Mouse (Mus musculus) hindbrain, embryonic 10.5 days (tissue): ENCODE measurements around the gene Cdx2. TPM values are rescaled to one million over a fixed set of nuclear protein-coding genes. Genes with fewer than 3 reads are reported as not detected.

Experiments used
- DNase-seq: peaks from one replicate; pipeline ENCODE4 v3.0.0-alpha.2; 2017; ENCODE audit warnings: low spot score
- H3K27ac ChIP-seq: fragments of 300-500 bp; sonication (generic); 2 replicates; pipeline ENCODE4 v1.5.1; 2016; ENCODE audit warnings: mild to moderate bottlenecking, moderate library complexity
- H3K27me3 ChIP-seq: fragments of 300-500 bp; sonication (generic); 2 replicates; pipeline ENCODE4 v1.6.1; 2016; ENCODE audit warnings: mild to moderate bottlenecking; ENCODE audit not compliant: poor library complexity, insufficient read depth, severe bottlenecking
- H3K36me3 ChIP-seq: fragments of 300-500 bp; sonication (generic); 2 replicates; pipeline ENCODE4 v1.6.1; 2016; ENCODE audit warnings: mild to moderate bottlenecking, moderate library complexity
- H3K4me1 ChIP-seq: fragments of 300-500 bp; sonication (generic); replicated peaks from 2 replicates; pipeline ENCODE4 v1.6.1; 2016; ENCODE audit warnings: mild to moderate bottlenecking
- H3K4me3 ChIP-seq: fragments of 300-500 bp; sonication (generic); 2 replicates; pipeline ENCODE4 v1.5.1; 2016; ENCODE audit warnings: mild to moderate bottlenecking, moderate library complexity
- H3K9me3 ChIP-seq: fragments of 300-500 bp; sonication (generic); 2 replicates; pipeline ENCODE4 v1.6.1; 2016; ENCODE audit warnings: mild to moderate bottlenecking, moderate library complexity
- WGBS: fragments of 180-500 bp; shearing (Covaris S2); methylation state at CpG from one replicate; pipeline ENCODE4 v1.1.7; 2016; 5-methylcytosine and 5-hydroxymethylcytosine counted together
- polyA plus RNA-seq: library from polyadenylated mRNA; unstranded; fragments of >200 nt; fragmentation: Nextera tagmentation; extraction: Ambion mirVana; gene quantifications from 2 replicates; pipeline ENCODE4 v1.2.1, GENCODE M21; 2016

The Cdx2 gene
- polyA plus RNA-seq, 1 experiment from 2014 or later = not detected

- Histone ChIP-seq H3K4me3 (no peak overlapping the region), H3K27me3 (peaks cover 100% of the 10 kb centered on the region), H3K9me3 (no peaks in the 10 kb centered on the region), H3K36me3 (no peaks in the 10 kb centered on the region), H3K27ac (no peak overlapping the region), H3K4me1 (no peaks in the 10 kb centered on the region; the same call in 1 of the 2 replicates)
- DNase-seq = peak; percentile 39
- WGBS = 1% methylated on average over 27 of the region's 27 CpGs
Observed at GRCm38 (mm10) chr5:147312830-147313685, 6.0 kb upstream of the Cdx2 start.

GRCm38 (mm10) chr5:147309786-147310185 is 2.7 kb upstream of the Cdx2 start:
- Histone ChIP-seq H3K36me3 (no peaks in the 10 kb centered on the region), H3K27me3 (peaks cover 100% of the 10 kb centered on the region), H3K27ac (no peak overlapping the region), H3K4me3 (no peak overlapping the region), H3K4me1 (peaks cover 17% of the 10 kb centered on the region), H3K9me3 (no peaks in the 10 kb centered on the region)
- 6% methylated on average over 2 of the region's 2 CpGs for WGBS
- DNase-seq = no peak

- no peak overlapping the region for H3K4me3 ChIP-seq
- peaks cover 100% of the 10 kb centered on the region for H3K27me3 ChIP-seq
- H3K4me1 ChIP-seq = peaks cover 23% of the 10 kb centered on the region
- H3K36me3 ChIP-seq = no peaks in the 10 kb centered on the region
- H3K9me3 ChIP-seq = no peaks in the 10 kb centered on the region
- WGBS = 5% methylated on average over 9 of the region's 9 CpGs
- no peak for DNase-seq
- H3K27ac ChIP-seq = no peak overlapping the region
Observed at GRCm38 (mm10) chr5:147308451-147308850, 1.4 kb upstream of the Cdx2 start.

GRCm38 (mm10) chr5:147307398-147307785 is 322 bp upstream of the Cdx2 start:
- Histone ChIP-seq H3K9me3 (no peaks in the 10 kb centered on the region), H3K4me1 (peaks cover 23% of the 10 kb centered on the region), H3K4me3 (no peak overlapping the region), H3K36me3 (no peaks in the 10 kb centered on the region), H3K27ac (no peak overlapping the region), H3K27me3 (peaks cover 100% of the 10 kb centered on the region)
- WGBS = 1% methylated on average over 12 of the region's 12 CpGs
- DNase-seq = no peak

GRCm38 (mm10) chr5:147305856-147306637 is 1.0 kb downstream of the Cdx2 start:
- peak overlapping the region; percentile 18; the same call in 1 of the 2 replicates for H3K4me3 ChIP-seq
- WGBS = under 1% methylated on average over 58 of the region's 58 CpGs
- peak; percentile 47 for DNase-seq
- no peak overlapping the region for H3K27ac ChIP-seq
- H3K9me3 ChIP-seq = no peaks in the 10 kb centered on the region
- H3K4me1 ChIP-seq = peaks cover 26% of the 10 kb centered on the region
- H3K27me3 ChIP-seq = peaks cover 100% of the 10 kb centered on the region
- no peaks in the 10 kb centered on the region for H3K36me3 ChIP-seq

GRCm38 (mm10) chr5:147305166-147305565 is 1.9 kb downstream of the Cdx2 start:
- DNase-seq = peak; percentile 51
- Histone ChIP-seq H3K4me3 (no peak overlapping the region), H3K27ac (no peak overlapping the region), H3K9me3 (no peaks in the 10 kb centered on the region), H3K4me1 (peaks cover 28% of the 10 kb centered on the region), H3K36me3 (no peaks in the 10 kb centered on the region), H3K27me3 (peaks cover 100% of the 10 kb centered on the region)
- WGBS = 1% methylated on average over 16 of the region's 16 CpGs

- no peak overlapping the region for H3K4me3 ChIP-seq
- no peak overlapping the region for H3K27ac ChIP-seq
- H3K4me1 ChIP-seq = peaks cover 34% of the 10 kb centered on the region
- H3K27me3 ChIP-seq = peaks cover 100% of the 10 kb centered on the region
- DNase-seq = peak; percentile 62
- no peaks in the 10 kb centered on the region for H3K9me3 ChIP-seq
- WGBS = under 1% methylated on average over 54 of the region's 54 CpGs
- no peaks in the 10 kb centered on the region for H3K36me3 ChIP-seq
Observed at GRCm38 (mm10) chr5:147304276-147305155, 2.6 kb downstream of the Cdx2 start.

- H3K4me1 ChIP-seq = peaks cover 41% of the 10 kb centered on the region
- H3K36me3 ChIP-seq = no peaks in the 10 kb centered on the region
- WGBS = 5% methylated on average over 13 of the region's 13 CpGs
- no peak overlapping the region for H3K4me3 ChIP-seq
- H3K27me3 ChIP-seq = peaks cover 100% of the 10 kb centered on the region
- DNase-seq = peak; percentile 31
- no peak overlapping the region for H3K27ac ChIP-seq
- no peaks in the 10 kb centered on the region for H3K9me3 ChIP-seq
Observed at GRCm38 (mm10) chr5:147302746-147303400, 4.2 kb downstream of the Cdx2 start.

- Histone ChIP-seq H3K4me1 (peaks cover 41% of the 10 kb centered on the region), H3K36me3 (no peaks in the 10 kb centered on the region), H3K27me3 (peaks cover 100% of the 10 kb centered on the region), H3K27ac (no peak overlapping the region), H3K4me3 (no peak overlapping the region), H3K9me3 (no peaks in the 10 kb centered on the region)
- WGBS = 3% methylated on average over 8 of the region's 8 CpGs
- DNase-seq = no peak
Observed at GRCm38 (mm10) chr5:147302141-147302540, 4.9 kb downstream of the Cdx2 start.

- Histone ChIP-seq H3K4me1 (peaks cover 37% of the 10 kb centered on the region), H3K4me3 (no peak overlapping the region), H3K27me3 (peaks cover 100% of the 10 kb centered on the region), H3K36me3 (no peaks in the 10 kb centered on the region), H3K9me3 (no peaks in the 10 kb centered on the region), H3K27ac (no peak overlapping the region)
- 0% methylated on average over 10 of the region's 10 CpGs for WGBS
- DNase-seq = peak; percentile 62
Observed at GRCm38 (mm10) chr5:147301781-147302070, 5.3 kb downstream of the Cdx2 start.

- WGBS = 2% methylated on average over 21 of the region's 21 CpGs
- Histone ChIP-seq H3K4me3 (no peak overlapping the region), H3K4me1 (peaks cover 31% of the 10 kb centered on the region), H3K27me3 (peaks cover 100% of the 10 kb centered on the region), H3K9me3 (no peaks in the 10 kb centered on the region), H3K36me3 (no peaks in the 10 kb centered on the region), H3K27ac (no peak overlapping the region)
- DNase-seq = peak; percentile 63
Observed at GRCm38 (mm10) chr5:147300917-147301780, 5.9 kb downstream of the Cdx2 start.
